Mouse (Mus musculus) heart, embryonic 15.5 days (tissue): ENCODE data around the gene Nphp1. TPM values are rescaled to one million over a fixed set of nuclear protein-coding genes. Genes with fewer than 3 reads are reported as not detected.

Source experiments
- ATAC-seq: fragments of 200-750 bp; cut with Nextera tagmentation; replicated peaks from 2 replicates; pipeline ENCODE4 v1.8.0; 2017; ENCODE audit warnings: low read depth, moderate TSS enrichment; ENCODE audit not compliant: insufficient number of reproducible peaks, insufficient read depth, low FRiP score
- H3K27ac ChIP-seq: fragments of 300-500 bp; sonication (generic); 2 replicates; pipeline ENCODE4 v1.5.1; 2015; ENCODE audit warnings: mild to moderate bottlenecking, inconsistent platforms
- H3K27me3 ChIP-seq: fragments of 300-500 bp; sonication (generic); 2 replicates; pipeline ENCODE4 v1.6.1; 2015; ENCODE audit warnings: inconsistent platforms
- H3K36me3 ChIP-seq: fragments of 300-500 bp; sonication (generic); 2 replicates; pipeline ENCODE4 v1.6.1; 2015; ENCODE audit warnings: mild to moderate bottlenecking, inconsistent platforms
- H3K4me1 ChIP-seq: fragments of 300-500 bp; sonication (generic); replicated peaks from 2 replicates; pipeline ENCODE4 v1.6.1; 2015; ENCODE audit warnings: inconsistent platforms
- H3K4me2 ChIP-seq: fragments of 300-500 bp; sonication (generic); 2 replicates; pipeline ENCODE4 v1.6.1; 2015; ENCODE audit warnings: inconsistent platforms, mild to moderate bottlenecking, moderate library complexity
- H3K4me3 ChIP-seq: fragments of 300-500 bp; sonication (generic); 2 replicates; pipeline ENCODE4 v1.5.1; 2015; ENCODE audit warnings: mild to moderate bottlenecking, inconsistent platforms
- H3K9ac ChIP-seq: fragments of 300-500 bp; sonication (generic); 2 replicates; pipeline ENCODE4 v1.6.1; 2015; ENCODE audit warnings: mild to moderate bottlenecking, inconsistent platforms
- H3K9me3 ChIP-seq: fragments of 300-500 bp; sonication (generic); replicated peaks from 2 replicates; pipeline ENCODE4 v1.6.1; 2016; ENCODE audit warnings: inconsistent platforms
- WGBS: fragments of 180-500 bp; shearing (Covaris S2); methylation state at CpG from one replicate; pipeline ENCODE4 v1.1.7; 2015; ENCODE audit warnings: mixed read lengths; 5-methylcytosine and 5-hydroxymethylcytosine counted together
- polyA plus RNA-seq: library from polyadenylated mRNA; unstranded; fragments of >200 nt; fragmentation: Nextera tagmentation; extraction: Ambion mirVana; gene quantifications from 2 replicates; pipeline ENCODE4 v1.2.1, GENCODE M21; 2015

The Nphp1 gene
- polyA plus RNA-seq, 1 experiment from 2014 or later: 20.0 TPM

DNA sequence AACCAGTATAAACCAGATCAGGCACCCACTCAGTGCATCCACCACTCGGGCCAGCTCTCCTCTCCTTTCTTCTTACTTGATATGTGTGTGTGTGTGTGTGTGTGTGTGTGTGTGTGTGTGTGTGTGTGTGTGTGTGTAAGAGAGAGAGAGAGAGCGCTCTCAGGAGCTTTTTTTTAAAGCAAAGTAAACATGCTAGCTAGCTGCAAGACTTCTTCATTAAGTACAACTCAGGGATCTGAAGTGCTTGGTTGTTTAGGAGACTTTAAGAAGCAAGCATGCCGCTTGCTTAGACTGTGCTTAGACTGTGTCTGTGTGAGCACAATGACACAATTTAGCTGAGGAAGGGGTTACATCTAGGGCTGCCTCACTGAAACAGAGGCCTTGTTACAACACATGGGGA lies 46.1 kb downstream of the Nphp1 start:
- no peaks in the 10 kb centered on the region for H3K36me3 ChIP-seq
- 83% methylated on average over 3 of the region's 3 CpGs for WGBS
- no peaks in the 10 kb centered on the region for H3K9me3 ChIP-seq
- H3K9ac ChIP-seq: no peak overlapping the region
- no peak overlapping the region for H3K4me2 ChIP-seq
- no peak overlapping the region for H3K4me3 ChIP-seq
- H3K27ac ChIP-seq: no peak overlapping the region
- no peaks in the 10 kb centered on the region for H3K27me3 ChIP-seq
- no peaks in the 10 kb centered on the region for H3K4me1 ChIP-seq
- no peak for ATAC-seq

DNA sequence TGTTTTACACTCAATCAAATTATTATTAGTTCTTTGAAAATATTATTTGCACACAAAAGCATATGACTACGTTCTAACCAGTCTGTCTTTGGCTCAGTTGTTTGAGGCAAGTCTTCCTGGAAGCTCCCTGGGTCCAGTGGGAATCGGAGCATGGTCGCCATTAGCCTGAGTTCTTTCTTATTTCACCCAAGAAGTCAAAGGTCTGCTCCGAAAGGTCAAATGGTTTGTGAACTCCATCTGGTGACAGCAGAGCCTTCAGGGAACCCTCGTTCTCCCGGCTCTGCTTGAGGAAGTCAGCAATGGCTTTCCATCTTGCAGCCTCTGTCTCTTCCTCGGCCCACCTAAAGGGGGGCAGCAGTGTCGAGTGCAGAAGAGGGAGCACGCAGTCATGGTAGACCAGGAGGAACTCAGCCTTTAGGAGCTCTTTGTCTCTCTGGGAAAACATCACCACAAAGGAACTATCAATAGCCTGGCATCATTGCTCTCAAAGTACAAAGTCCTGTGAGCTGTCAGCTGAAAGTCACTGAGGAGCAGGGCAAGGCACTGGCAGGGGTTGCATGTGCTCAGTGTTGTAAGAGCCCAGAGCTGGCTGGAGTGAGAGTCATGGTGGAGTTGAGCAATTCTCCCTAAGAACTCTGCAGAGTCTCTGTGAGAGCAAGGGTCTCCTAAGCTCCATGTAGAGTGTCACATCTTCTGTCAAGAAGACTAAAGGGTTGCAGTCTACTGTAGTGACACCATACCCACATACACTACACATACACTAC lies 47.8 kb downstream of the Nphp1 start:
- H3K9ac ChIP-seq: no peak overlapping the region
- 74% methylated on average over 9 of the region's 9 CpGs for WGBS
- no peak overlapping the region for H3K27ac ChIP-seq
- no peaks in the 10 kb centered on the region for H3K27me3 ChIP-seq
- no peak for ATAC-seq
- H3K9me3 ChIP-seq: no peaks in the 10 kb centered on the region
- H3K4me3 ChIP-seq: no peak overlapping the region
- H3K4me2 ChIP-seq: no peak overlapping the region
- no peaks in the 10 kb centered on the region for H3K4me1 ChIP-seq
- no peaks in the 10 kb centered on the region for H3K36me3 ChIP-seq

- H3K27ac ChIP-seq: 0 out of 2 replicates have a peak overlapping the region, but pooled peaks have one; percentile 34
- 60% methylated on average over 3 of the region's 3 CpGs for WGBS
- H3K4me3 ChIP-seq: no peak overlapping the region
- no peak overlapping the region for H3K4me2 ChIP-seq
- no peaks in the 10 kb centered on the region for H3K27me3 ChIP-seq
- no peaks in the 10 kb centered on the region for H3K9me3 ChIP-seq
- no peaks in the 10 kb centered on the region for H3K4me1 ChIP-seq
- no peaks in the 10 kb centered on the region for H3K36me3 ChIP-seq
- H3K9ac ChIP-seq: no peak overlapping the region
- ATAC-seq: no peak
Measured at GRCm38 (mm10) chr2:127737885-127738284, 50.8 kb downstream of the Nphp1 start.

- H3K27ac ChIP-seq: peak overlapping the region; percentile 68
- no peaks in the 10 kb centered on the region for H3K9me3 ChIP-seq
- no peak overlapping the region for H3K9ac ChIP-seq
- peak; percentile 79 for ATAC-seq
- 53% methylated on average over 6 of the region's 6 CpGs for WGBS
- no peak overlapping the region for H3K4me2 ChIP-seq
- H3K4me3 ChIP-seq: no peak overlapping the region
- H3K27me3 ChIP-seq: no peaks in the 10 kb centered on the region
- no peaks in the 10 kb centered on the region for H3K36me3 ChIP-seq
- H3K4me1 ChIP-seq: no peaks in the 10 kb centered on the region
Measured at GRCm38 (mm10) chr2:127736631-127737209, 52.0 kb downstream of the Nphp1 start.

- Histone ChIP-seq H3K27me3 (peaks cover 3% of the 10 kb centered on the region), H3K9me3 (no peaks in the 10 kb centered on the region), H3K4me1 (peaks cover 4% of the 10 kb centered on the region; the same call in 1 of the 2 replicates), H3K36me3 (no peaks in the 10 kb centered on the region), H3K27ac (peak overlapping the region; percentile 68; the same call in 1 of the 2 replicates), H3K9ac (no peak overlapping the region), H3K4me2 (no peak overlapping the region), H3K4me3 (no peak overlapping the region)
- WGBS: 66% methylated on average over 9 of the region's 9 CpGs
- ATAC-seq: no peak
Measured at GRCm38 (mm10) chr2:127735512-127736145, 53.1 kb downstream of the Nphp1 start.

DNA sequence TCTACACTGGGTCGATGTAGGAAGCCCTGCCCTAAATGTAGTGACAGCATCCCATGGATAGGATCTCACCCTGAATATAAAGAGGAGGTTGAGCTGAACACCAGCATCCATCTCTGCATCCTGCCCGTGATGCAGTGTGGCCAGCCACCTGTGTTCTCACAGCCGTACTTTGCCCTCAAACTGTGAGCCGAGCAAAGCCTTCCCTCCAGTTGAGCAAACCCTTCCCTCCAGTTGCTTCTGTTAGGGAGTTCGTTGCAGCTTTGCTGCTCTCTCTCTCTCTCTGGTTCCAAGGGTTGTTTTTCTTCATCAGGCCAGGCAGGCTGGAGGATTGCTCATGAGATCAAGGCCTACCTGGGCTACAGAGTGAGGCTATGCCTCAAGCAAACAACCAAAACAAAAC lies 53.8 kb downstream of the Nphp1 start:
- no peaks in the 10 kb centered on the region for H3K9me3 ChIP-seq
- H3K4me2 ChIP-seq: no peak overlapping the region
- 78% methylated on average over 5 of the region's 5 CpGs for WGBS
- H3K9ac ChIP-seq: no peak overlapping the region
- no peaks in the 10 kb centered on the region for H3K36me3 ChIP-seq
- H3K4me1 ChIP-seq: peaks cover 11% of the 10 kb centered on the region
- H3K27ac ChIP-seq: no peak overlapping the region
- H3K27me3 ChIP-seq: peaks cover 5% of the 10 kb centered on the region
- no peak for ATAC-seq
- H3K4me3 ChIP-seq: no peak overlapping the region

- Histone ChIP-seq H3K27ac (peak overlapping the region; percentile 37; the same call in 1 of the 2 replicates), H3K9me3 (no peaks in the 10 kb centered on the region), H3K27me3 (peaks cover 5% of the 10 kb centered on the region), H3K4me2 (peak overlapping the region; percentile 69; the same call in 1 of the 2 replicates), H3K36me3 (no peaks in the 10 kb centered on the region), H3K4me3 (peak overlapping the region; percentile 40; the same call in 1 of the 2 replicates), H3K9ac (no peak overlapping the region), H3K4me1 (peaks cover 26% of the 10 kb centered on the region)
- 54% methylated on average over 7 of the region's 7 CpGs for WGBS
- 0 out of 2 replicates have a peak, but pooled peaks have one; percentile 25 for ATAC-seq
Measured at GRCm38 (mm10) chr2:127730301-127730997, 58.2 kb downstream of the Nphp1 start.

- H3K9ac ChIP-seq: peak within 1 kb of the TSS; percentile 50
- ATAC-seq: peak; percentile 40
- H3K27ac ChIP-seq: peak within 1 kb of the TSS; percentile 37
- peak within 1 kb of the TSS; percentile 69 for H3K4me2 ChIP-seq
- no peaks in the 10 kb centered on the region for H3K9me3 ChIP-seq
- H3K36me3 ChIP-seq: no peaks in the 10 kb centered on the region
- peaks cover 29% of the 10 kb centered on the region for H3K4me1 ChIP-seq
- peaks cover 5% of the 10 kb centered on the region for H3K27me3 ChIP-seq
- 2% methylated on average over 26 of the region's 26 CpGs for WGBS
- peak within 1 kb of the TSS; percentile 40 for H3K4me3 ChIP-seq
Measured at GRCm38 (mm10) chr2:127729671-127730070, 59.0 kb downstream of the Nphp1 start, which contains the start of gene Mall. Mall (minus strand) TSS chr2:127729932.

- peaks cover 5% of the 10 kb centered on the region for H3K27me3 ChIP-seq
- H3K9me3 ChIP-seq: no peaks in the 10 kb centered on the region
- peak overlapping the region; percentile 37 for H3K27ac ChIP-seq
- H3K4me2 ChIP-seq: peak overlapping the region; percentile 69
- peak overlapping the region; percentile 40 for H3K4me3 ChIP-seq
- no peak overlapping the region for H3K9ac ChIP-seq
- no peaks in the 10 kb centered on the region for H3K36me3 ChIP-seq
- ATAC-seq: no peak; the same call in 1 of the 2 replicates
- WGBS: 41% methylated on average over 15 of the region's 15 CpGs
- H3K4me1 ChIP-seq: peaks cover 30% of the 10 kb centered on the region
Measured at GRCm38 (mm10) chr2:127728661-127729450, 59.8 kb downstream of the Nphp1 start.

- Histone ChIP-seq H3K27me3 (peaks cover 5% of the 10 kb centered on the region), H3K9me3 (no peaks in the 10 kb centered on the region), H3K4me2 (peak overlapping the region; percentile 69), H3K4me1 (peaks cover 36% of the 10 kb centered on the region), H3K4me3 (peak overlapping the region; percentile 40; the same call in 1 of the 2 replicates), H3K36me3 (no peaks in the 10 kb centered on the region), H3K9ac (no peak overlapping the region), H3K27ac (peak overlapping the region; percentile 37)
- ATAC-seq: no peak
- 69% methylated on average over 6 of the region's 6 CpGs for WGBS
Measured at GRCm38 (mm10) chr2:127728146-127728545, 60.6 kb downstream of the Nphp1 start.
